ENCODE assay signal across 16 mouse cellular contexts in the genomic region with DNA sequence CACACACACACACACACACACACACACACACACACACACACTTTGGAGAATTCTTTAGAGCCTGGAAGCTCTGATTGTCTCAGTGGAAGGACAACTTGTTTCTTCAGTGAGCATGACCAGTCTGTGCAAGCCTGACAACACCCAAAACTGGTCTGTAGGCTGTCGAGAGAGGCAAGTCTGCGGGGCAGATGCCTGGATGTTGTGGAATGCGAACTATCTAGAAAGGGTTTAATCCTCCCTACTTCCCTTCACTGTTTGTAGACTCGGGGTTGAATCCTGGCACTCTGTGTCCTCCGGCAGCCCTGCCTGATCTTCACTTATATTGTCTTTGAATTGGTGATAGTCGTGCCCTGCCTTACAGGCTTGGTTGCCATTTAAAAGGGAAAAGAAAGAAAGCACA. TPM values are rescaled to one million over a fixed set of nuclear protein-coding genes. Genes with fewer than 3 reads are reported as not detected.
DNase-seq lines count a peak whose midpoint lies in the region; ATAC-seq and TF ChIP-seq lines count a peak whose summit lies in the region.
"Had no signal": no experiment of that assay in that cellular context is flagged by ENCODE, and none has a peak within 500 bp of the region (broad histone marks: within the 10 kb centered on the region; RNA-seq: fewer than 3 reads in every experiment).

No protein-coding gene starts in this region.

- DNase-seq in heart, adult 2 months, result no peak
- DNase-seq in lung, embryonic 14.5 days, result no peak
- DNase-seq in lung, postnatal 4 days, result no peak
- peak; percentile 21 for DNase-seq in embryonic facial prominence, embryonic 11.5 days (ENCODE audit: low spot score)
- no peak for DNase-seq in spleen, postnatal 14 days (ENCODE audit: low spot score in 2 of 2)
- DNase-seq in ovary, adult 18-20 months (ENCODE audit: low spot score), result no peak
- DNase-seq: adrenal gland, postnatal 10 days; cerebellum, postnatal 36 days; gastrocnemius, postnatal 36 days; right cerebral cortex, postnatal 25 days had no signal

- intact Hi-C loops in heart, adult 2 months (cut with DNase I), result no loop called here

- no peak overlapping the region; a peak in 1 of 4 replicates for H3K27ac ChIP-seq in heart, embryonic 14.5 days (replicated peaks in 1 of 2; ENCODE audit: control insufficient read depth in 1 of 2, insufficient read depth in 1 of 2, low read depth in 2 of 2, low read length in 2 of 2)
- H3K27ac ChIP-seq in heart, adult 2 months, result no peak overlapping the region
- H3K27ac ChIP-seq in lung, embryonic 14.5 days (ENCODE audit: low read depth), result peak overlapping the region; percentile 9; the same call in 1 of the 2 replicates
- 0 out of 2 replicates have a peak overlapping the region, but pooled peaks have one; percentile 20 for H3K27ac ChIP-seq in embryonic facial prominence, embryonic 11.5 days (replicated peaks; ENCODE audit: low read depth, low read length)
- peak overlapping the region; percentile 28; the same call in 1 of the 2 replicates for H3K27ac ChIP-seq in neural tube, embryonic 13.5 days (replicated peaks)
- H3K27ac ChIP-seq: intestine, embryonic 15.5 days; limb, embryonic 13.5 days; lung, embryonic 15.5 days had no signal

- H3K4me2 ChIP-seq in heart, embryonic 14.5 days (ENCODE audit: low read length), result no peak overlapping the region
- no peak overlapping the region for H3K4me2 ChIP-seq in lung, embryonic 14.5 days
- no peak overlapping the region for H3K4me2 ChIP-seq in embryonic facial prominence, embryonic 11.5 days (ENCODE audit: low read depth, low read length)
- no peak overlapping the region for H3K4me2 ChIP-seq in neural tube, embryonic 13.5 days
- H3K4me2 ChIP-seq: intestine, embryonic 15.5 days; limb, embryonic 13.5 days; lung, embryonic 15.5 days had no signal

- no peaks in the 10 kb centered on the region; the same call in 1 of the 2 replicates for H3K36me3 ChIP-seq in heart, embryonic 14.5 days (ENCODE audit: control insufficient read depth, insufficient read depth, low read length)
- no peaks in the 10 kb centered on the region; the same call in 1 of the 2 replicates for H3K36me3 ChIP-seq in heart, adult 2 months (ENCODE audit: control insufficient read depth, insufficient read depth, low read length)
- no peaks in the 10 kb centered on the region for H3K36me3 ChIP-seq in lung, embryonic 14.5 days (ENCODE audit: insufficient read depth)
- H3K36me3 ChIP-seq in embryonic facial prominence, embryonic 11.5 days (replicated peaks; ENCODE audit: control insufficient read depth, insufficient read depth, low read depth, low read length), result no peaks in the 10 kb centered on the region
- no peaks in the 10 kb centered on the region for H3K36me3 ChIP-seq in neural tube, embryonic 13.5 days
- H3K36me3 ChIP-seq: intestine, embryonic 15.5 days; lung, embryonic 15.5 days had no signal

- H3K9me3 ChIP-seq in heart, embryonic 14.5 days (ENCODE audit: control insufficient read depth, low read length), result no peaks in the 10 kb centered on the region
- no peaks in the 10 kb centered on the region for H3K9me3 ChIP-seq in lung, embryonic 14.5 days (ENCODE audit: low read depth, low read length)
- no peaks in the 10 kb centered on the region for H3K9me3 ChIP-seq in embryonic facial prominence, embryonic 11.5 days (replicated peaks; ENCODE audit: control insufficient read depth, low read length)
- H3K9me3 ChIP-seq in neural tube, embryonic 13.5 days, result no peaks in the 10 kb centered on the region
- H3K9me3 ChIP-seq: intestine, embryonic 15.5 days; limb, embryonic 13.5 days; lung, embryonic 15.5 days had no signal

- peak overlapping the region; percentile 34 for H3K9ac ChIP-seq in heart, embryonic 14.5 days (ENCODE audit: low read length)
- H3K9ac ChIP-seq in heart, adult 2 months (ENCODE audit: low read depth, low read length), result no peak overlapping the region
- H3K9ac ChIP-seq in lung, embryonic 14.5 days, result no peak overlapping the region
- H3K9ac ChIP-seq in embryonic facial prominence, embryonic 11.5 days (replicated peaks; ENCODE audit: low read length), result no peak overlapping the region
- peak overlapping the region; percentile 3; the same call in 1 of the 2 replicates for H3K9ac ChIP-seq in neural tube, embryonic 13.5 days
- H3K9ac ChIP-seq: intestine, embryonic 15.5 days; limb, embryonic 13.5 days; lung, embryonic 15.5 days had no signal

- TF ChIP-seq POLR2A in heart, adult 2 months (IDR thresholded peaks at IDR 0.05; ENCODE audit: insufficient read depth, low read depth, low read length), result no peak

- TF ChIP-seq EP300 in heart, adult 2 months (IDR thresholded peaks at IDR 0.05; ENCODE audit: insufficient read depth, low read depth, low read length), result no peak

- TF ChIP-seq CTCF in heart, adult 2 months (IDR thresholded peaks at IDR 0.05), result no peak
- TF ChIP-seq CTCF in lung, embryonic 14.5 days (IDR thresholded peaks at IDR 0.05; ENCODE audit: low read depth), result no peak

- no peak for ATAC-seq in heart, embryonic 14.5 days (ENCODE audit: insufficient number of reproducible peaks, insufficient read depth, low FRiP score, low read depth)
- ATAC-seq in lung, embryonic 14.5 days (ENCODE audit: insufficient read depth), result no peak
- no peak for ATAC-seq in embryonic facial prominence, embryonic 11.5 days (replicated peaks; ENCODE audit: insufficient number of reproducible peaks, low FRiP score, low TSS enrichment, low read depth)
- ATAC-seq in neural tube, embryonic 13.5 days (ENCODE audit: low read depth), result no peak
- ATAC-seq: forebrain, embryonic 14.5 days; intestine, embryonic 15.5 days had no signal

- WGBS in heart, embryonic 14.5 days, result 12% methylated on average over 6 of the region's 6 CpGs
- WGBS in heart, adult 2 months, result 39% methylated on average over 6 of the region's 6 CpGs
- 22% methylated on average over 6 of the region's 6 CpGs for WGBS in lung, embryonic 14.5 days
- WGBS in embryonic facial prominence, embryonic 11.5 days, result 25% methylated on average over 6 of the region's 6 CpGs
- WGBS in neural tube, embryonic 13.5 days, result 37% methylated on average over 6 of the region's 6 CpGs

- H3K27me3 ChIP-seq in heart, embryonic 14.5 days (ENCODE audit: control insufficient read depth, insufficient read depth, low read length), result no peaks in the 10 kb centered on the region
- no peaks in the 10 kb centered on the region for H3K27me3 ChIP-seq in heart, adult 2 months (ENCODE audit: control insufficient read depth, insufficient read depth, low read length)
- no peaks in the 10 kb centered on the region for H3K27me3 ChIP-seq in lung, embryonic 14.5 days (ENCODE audit: insufficient read depth, low read length)
- H3K27me3 ChIP-seq in embryonic facial prominence, embryonic 11.5 days (ENCODE audit: control insufficient read depth, insufficient read depth, low read length), result no peaks in the 10 kb centered on the region
- H3K27me3 ChIP-seq in neural tube, embryonic 13.5 days, result no peaks in the 10 kb centered on the region
- H3K27me3 ChIP-seq: intestine, embryonic 15.5 days; limb, embryonic 13.5 days; lung, embryonic 15.5 days had no signal

- H3K79me2 ChIP-seq in heart, adult 2 months (replicated peaks; ENCODE audit: control insufficient read depth, insufficient read depth, low read length), result peaks cover 3% of the 10 kb centered on the region; the same call in 1 of the 2 replicates

- H3K4me1 ChIP-seq in heart, embryonic 14.5 days (ENCODE audit: control insufficient read depth in 2 of 2, insufficient read depth in 2 of 2, low read length in 2 of 2), result peaks cover 23 to 27% of the 10 kb centered on the region in 2 experiments
- H3K4me1 ChIP-seq in heart, adult 2 months (ENCODE audit: control insufficient read depth, insufficient read depth, low read length), result peaks cover 18% of the 10 kb centered on the region
- peaks cover 11% of the 10 kb centered on the region for H3K4me1 ChIP-seq in lung, embryonic 14.5 days (ENCODE audit: insufficient read depth)
- peaks cover 11% of the 10 kb centered on the region for H3K4me1 ChIP-seq in embryonic facial prominence, embryonic 11.5 days (ENCODE audit: control insufficient read depth, insufficient read depth, low read length)
- peaks cover 79% of the 10 kb centered on the region for H3K4me1 ChIP-seq in neural tube, embryonic 13.5 days (replicated peaks)

- H3K4me3 ChIP-seq in heart, embryonic 14.5 days (ENCODE audit: control insufficient read depth in 1 of 2, insufficient read depth in 1 of 2, low read depth in 1 of 2, low read length in 2 of 2), result no peak overlapping the region
- H3K4me3 ChIP-seq in heart, adult 2 months, result no peak overlapping the region
- no peak overlapping the region for H3K4me3 ChIP-seq in lung, embryonic 14.5 days (ENCODE audit: low read depth, low read length)
- H3K4me3 ChIP-seq in embryonic facial prominence, embryonic 11.5 days (ENCODE audit: low read depth, low read length), result no peak overlapping the region
- H3K4me3 ChIP-seq in neural tube, embryonic 13.5 days, result no peak overlapping the region
- H3K4me3 ChIP-seq: intestine, embryonic 15.5 days; limb, embryonic 13.5 days; lung, embryonic 15.5 days had no signal

RNA-seq across cellular contexts. Expression of a gene that starts 25.9 kb away (rescaled TPM):
- 14.3 and 17.0 TPM in 2 replicates for polyA plus RNA-seq in heart, embryonic 14.5 days (2014; fragmentation: Nextera tagmentation; extraction: Ambion mirVana)
- 10 to 100 TPM; 49.8 to 55.0 TPM for total RNA-seq in heart, adult 2 months (2021)
- 36.2 and 38.7 TPM in 2 replicates for polyA plus RNA-seq in heart, adult 2 months (2012; rRNA removed)
- polyA plus RNA-seq in lung, embryonic 14.5 days (2014; fragmentation: Nextera tagmentation; extraction: Ambion mirVana), result 14.1 and 16.8 TPM in 2 replicates
- 11.2 and 13.1 TPM in 2 replicates for polyA plus RNA-seq in embryonic facial prominence, embryonic 11.5 days (2014; fragmentation: Nextera tagmentation; extraction: Ambion mirVana)
- polyA plus RNA-seq in neural tube, embryonic 13.5 days (2015; fragmentation: Nextera tagmentation; extraction: Ambion mirVana), result 51.3 and 59.1 TPM in 2 replicates

RNA-seq across cellular contexts. Expression of a gene that starts 55.7 kb away (rescaled TPM):
- polyA plus RNA-seq in heart, embryonic 14.5 days (2014; fragmentation: Nextera tagmentation; extraction: Ambion mirVana), result 23.9 and 26.2 TPM in 2 replicates
- total RNA-seq in heart, adult 2 months (2021), result 10 to 100 TPM; 37.9 to 49.8 TPM
- 22.6 and 34.5 TPM in 2 replicates for polyA plus RNA-seq in heart, adult 2 months (2012; rRNA removed)
- 44.5 and 46.8 TPM in 2 replicates for polyA plus RNA-seq in lung, embryonic 14.5 days (2014; fragmentation: Nextera tagmentation; extraction: Ambion mirVana)
- 63.1 and 69.3 TPM in 2 replicates for polyA plus RNA-seq in embryonic facial prominence, embryonic 11.5 days (2014; fragmentation: Nextera tagmentation; extraction: Ambion mirVana)
- polyA plus RNA-seq in neural tube, embryonic 13.5 days (2015; fragmentation: Nextera tagmentation; extraction: Ambion mirVana), result 53.9 and 62.8 TPM in 2 replicates

Comparison
In these comparisons a context has a peak if more than half of its experiments do, and no peak if none do; other contexts are left out.
1. H3K9ac ChIP-seq: peak in heart, embryonic 14.5 days (single experiment) and neural tube, embryonic 13.5 days (single experiment); none in heart, adult 2 months (single experiment), lung, embryonic 14.5 days (single experiment) and embryonic facial prominence, embryonic 11.5 days (single experiment).
2. H3K27ac ChIP-seq: peak in lung, embryonic 14.5 days (single experiment), embryonic facial prominence, embryonic 11.5 days (single experiment) and neural tube, embryonic 13.5 days (single experiment); none in heart, embryonic 14.5 days (0 of 2) and heart, adult 2 months (single experiment).